Mouse (Mus musculus) lung, adult 2 months (tissue): Measurements from ENCODE around the gene 4930579F01Rik. TPM values are rescaled to one million over a fixed set of nuclear protein-coding genes. Genes with fewer than 3 reads are reported as not detected.

ENCODE experiments used
- DNase-seq: peaks from one replicate; pipeline ENCODE4 v3.0.0; 2022
- H3K4me1 ChIP-seq: fragments of 200-500 bp; 2 replicates; pipeline ENCODE4 v1.6.1; 2011; ENCODE audit warnings: low read length; ENCODE audit not compliant: control insufficient read depth, insufficient read depth
- H3K4me3 ChIP-seq: fragments of 200-500 bp; replicated peaks from 2 replicates; pipeline ENCODE3; 2011; ENCODE audit warnings: low read depth, mild to moderate bottlenecking, control low read depth, low read length; ENCODE audit errors: extremely low read depth
- CTCF ChIP-seq: fragments of 200-500 bp; IDR thresholded peaks from 2 replicates; pipeline ENCODE4 v1.5.1; 2011; ENCODE audit warnings: mild to moderate bottlenecking, low read length, control low read depth; ENCODE audit not compliant: insufficient read depth
- POLR2A ChIP-seq: fragments of 200-500 bp; IDR thresholded peaks from 2 replicates; pipeline ENCODE4 v1.6.1; 2011; ENCODE audit warnings: low read depth, mild to moderate bottlenecking, control low read depth, low read length, borderline replicate concordance; ENCODE audit errors: extremely low read depth
- WGBS: fragments of 180-500 bp; shearing (Covaris S2); methylation state at CpG from one replicate; pipeline ENCODE4 v1.1.7; 2018; 5-methylcytosine and 5-hydroxymethylcytosine counted together
- polyA plus RNA-seq: library from polyadenylated mRNA; depleted of rRNA; stranded (reverse); fragments of >200 nt; gene quantifications from 2 replicates; pipeline ENCODE4 v1.2.3, GENCODE M21; 2012

Gene 4930579F01Rik
- polyA plus RNA-seq, 1 experiment = not detected

DNA sequence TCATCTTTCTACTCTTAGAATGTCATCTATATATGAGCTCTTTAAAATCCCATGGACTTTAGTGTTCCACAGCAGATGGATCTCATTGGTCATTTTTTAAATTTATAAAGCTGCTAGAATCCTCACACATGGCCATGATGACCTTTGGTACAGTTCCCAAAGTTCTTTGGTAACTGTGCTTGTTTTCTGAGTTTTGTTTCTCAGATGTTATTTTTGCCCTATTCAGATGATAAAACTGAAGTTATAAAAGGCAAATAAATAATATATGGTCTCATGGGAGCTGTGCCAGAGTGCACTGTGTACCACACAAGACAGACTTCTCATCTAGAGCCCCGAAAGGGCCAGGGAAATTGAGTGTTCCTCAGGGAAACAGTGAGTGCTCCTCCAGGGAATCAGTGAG is 35.8 kb upstream of the 4930579F01Rik start:
- WGBS = 71% methylated on average over 1 of the region's 1 CpGs
- TF ChIP-seq POLR2A = no peak
- no peak for TF ChIP-seq CTCF
- H3K4me3 ChIP-seq = no peak overlapping the region
- H3K4me1 ChIP-seq = no peaks in the 10 kb centered on the region
- no peak for DNase-seq

DNA sequence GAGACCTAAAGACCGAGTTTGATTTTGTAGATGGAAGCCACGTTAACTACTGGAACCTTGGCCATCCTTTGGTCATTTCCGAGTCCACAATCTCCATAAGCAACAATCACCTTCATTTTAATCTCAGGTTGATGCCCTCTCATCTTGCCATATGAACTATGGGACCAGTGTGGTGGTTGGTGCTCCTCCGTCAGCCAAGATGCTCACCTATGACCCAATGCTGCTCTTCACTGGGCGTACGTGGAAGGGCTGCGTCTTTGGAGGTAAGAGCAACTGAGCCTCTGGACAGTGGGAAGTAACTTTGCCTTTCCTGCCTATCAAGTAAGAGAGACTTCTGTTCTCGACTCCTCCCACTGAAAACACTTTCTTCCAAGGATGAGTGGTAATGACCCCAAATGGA is 34.2 kb upstream of the 4930579F01Rik start:
- Histone ChIP-seq H3K4me1 (no peaks in the 10 kb centered on the region), H3K4me3 (no peak overlapping the region)
- TF ChIP-seq POLR2A (no peak), CTCF (no peak)
- DNase-seq = no peak
- 94% methylated on average over 8 of the region's 8 CpGs for WGBS

DNA sequence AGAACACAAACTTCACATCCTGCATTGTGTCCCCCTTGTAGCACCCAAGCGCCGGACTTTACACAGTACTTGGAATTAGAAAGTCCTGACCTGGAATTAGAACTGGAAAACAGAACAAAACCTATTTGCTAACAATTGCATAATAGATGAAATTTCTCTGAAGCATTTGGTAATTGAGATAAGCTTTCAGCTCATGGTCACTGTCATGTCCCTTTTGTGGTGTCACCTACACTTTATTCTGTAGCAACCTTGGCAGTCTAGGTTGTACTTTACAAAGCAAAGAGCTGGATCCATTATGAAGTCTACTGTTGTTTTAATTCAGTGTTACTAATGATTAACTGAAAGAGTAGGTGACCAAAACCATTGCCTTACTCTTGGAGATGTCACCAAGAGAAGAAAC is 33.5 kb upstream of the 4930579F01Rik start:
- WGBS = 81% methylated on average over 2 of the region's 2 CpGs
- TF ChIP-seq CTCF = no peak
- TF ChIP-seq POLR2A = no peak
- DNase-seq = no peak
- no peaks in the 10 kb centered on the region for H3K4me1 ChIP-seq
- no peak overlapping the region for H3K4me3 ChIP-seq

DNA sequence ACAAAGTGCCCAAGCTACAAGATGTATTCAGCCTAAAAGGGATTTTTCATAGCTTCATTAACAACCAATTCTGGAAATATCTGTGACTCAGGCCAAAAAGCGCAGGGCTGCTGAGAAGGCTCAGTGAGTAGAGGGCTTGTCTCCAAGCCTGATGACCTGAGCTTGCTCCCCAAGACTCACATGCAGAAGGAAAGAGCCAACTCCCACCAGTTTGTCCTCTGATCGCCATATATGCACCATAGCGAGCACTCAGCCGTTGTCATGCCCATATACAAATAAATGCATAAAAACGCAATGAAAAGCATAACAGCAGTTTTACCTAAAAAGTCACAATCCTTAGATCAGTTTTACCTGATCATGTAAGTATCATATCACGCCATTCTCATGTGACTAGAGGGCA is 32.9 kb upstream of the 4930579F01Rik start:
- TF ChIP-seq CTCF = no peak
- TF ChIP-seq POLR2A = no peak
- WGBS = 92% methylated on average over 6 of the region's 6 CpGs
- Histone ChIP-seq H3K4me1 (no peaks in the 10 kb centered on the region), H3K4me3 (no peak overlapping the region)
- no peak for DNase-seq

DNA sequence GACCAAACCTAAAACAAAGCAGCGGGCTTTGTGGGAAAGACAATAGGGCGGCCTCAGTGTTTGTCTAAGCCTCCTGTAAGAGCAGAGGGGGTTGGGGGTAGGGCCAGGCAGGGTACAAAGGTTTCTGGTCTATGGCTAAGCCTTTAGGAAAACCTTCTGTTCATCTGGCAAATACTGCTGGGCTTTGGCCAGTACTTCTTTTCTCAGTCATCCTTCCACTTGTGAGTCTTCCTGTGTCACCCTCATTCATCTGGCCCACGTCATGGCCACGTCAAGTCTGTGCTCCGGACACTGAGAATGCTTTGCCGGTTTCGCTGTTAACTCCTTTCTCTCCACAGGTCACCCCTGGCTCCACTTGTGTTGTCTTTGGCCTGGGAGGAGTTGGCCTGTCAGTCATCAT is 32.2 kb upstream of the 4930579F01Rik start:
- no peaks in the 10 kb centered on the region for H3K4me1 ChIP-seq
- 55% methylated on average over 7 of the region's 7 CpGs for WGBS
- no peak overlapping the region for H3K4me3 ChIP-seq
- no peak for DNase-seq
- no peak for TF ChIP-seq POLR2A
- TF ChIP-seq CTCF = no peak

DNA sequence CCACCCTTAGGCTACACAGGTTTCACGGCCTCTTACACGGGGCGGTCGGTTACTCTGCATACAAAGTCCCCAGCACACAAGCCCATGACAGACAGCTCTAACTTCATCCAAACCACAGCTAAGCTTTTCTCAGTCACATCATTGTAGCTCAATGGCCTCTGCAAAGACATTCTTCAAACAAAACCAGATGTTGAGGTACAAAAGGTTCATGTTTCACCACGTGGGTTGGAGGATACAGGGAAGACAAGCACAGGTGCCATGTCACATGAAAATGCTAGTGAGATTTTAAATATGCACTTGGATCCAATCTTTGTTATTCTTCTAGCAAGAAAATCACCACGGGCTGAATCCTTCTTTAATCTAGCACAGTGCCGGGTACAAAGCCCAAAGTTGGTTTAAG is 31.7 kb upstream of the 4930579F01Rik start:
- Histone ChIP-seq H3K4me3 (no peak overlapping the region), H3K4me1 (no peaks in the 10 kb centered on the region)
- TF ChIP-seq POLR2A (no peak), CTCF (no peak)
- WGBS = 71% methylated on average over 7 of the region's 7 CpGs
- DNase-seq = no peak

DNA sequence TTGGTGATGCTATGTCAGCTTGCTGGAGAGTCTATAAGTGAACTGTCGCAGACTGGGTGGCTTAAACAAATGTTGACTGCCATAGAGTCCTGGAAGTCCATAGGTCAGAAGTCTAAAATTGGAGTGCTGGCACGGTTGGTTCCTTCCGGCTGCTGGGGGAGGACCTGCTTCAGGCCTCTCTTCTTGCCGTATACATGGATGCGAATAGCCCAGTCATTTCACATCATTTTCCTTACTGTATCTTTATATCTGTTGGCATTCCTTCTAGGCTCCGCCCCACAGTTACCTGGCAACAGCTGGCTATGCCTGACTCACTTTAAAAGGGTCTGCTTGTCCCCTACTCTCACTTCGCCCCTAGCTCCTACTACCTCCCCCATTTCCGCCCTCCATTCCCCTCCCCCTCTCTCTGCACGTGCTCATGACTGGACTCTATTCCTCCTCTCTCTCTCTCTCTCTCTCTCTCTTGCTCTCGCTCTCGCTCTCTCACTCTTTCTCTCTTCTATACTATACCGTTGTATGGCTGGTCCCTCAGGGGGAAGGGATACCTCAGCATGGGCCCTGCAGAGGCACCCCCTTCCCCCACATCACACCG is 30.8 kb upstream of the 4930579F01Rik start:
- no peak overlapping the region for H3K4me3 ChIP-seq
- 83% methylated on average over 13 of the region's 13 CpGs for WGBS
- no peak for TF ChIP-seq CTCF
- no peak for TF ChIP-seq POLR2A
- no peaks in the 10 kb centered on the region for H3K4me1 ChIP-seq
- no peak for DNase-seq

DNA sequence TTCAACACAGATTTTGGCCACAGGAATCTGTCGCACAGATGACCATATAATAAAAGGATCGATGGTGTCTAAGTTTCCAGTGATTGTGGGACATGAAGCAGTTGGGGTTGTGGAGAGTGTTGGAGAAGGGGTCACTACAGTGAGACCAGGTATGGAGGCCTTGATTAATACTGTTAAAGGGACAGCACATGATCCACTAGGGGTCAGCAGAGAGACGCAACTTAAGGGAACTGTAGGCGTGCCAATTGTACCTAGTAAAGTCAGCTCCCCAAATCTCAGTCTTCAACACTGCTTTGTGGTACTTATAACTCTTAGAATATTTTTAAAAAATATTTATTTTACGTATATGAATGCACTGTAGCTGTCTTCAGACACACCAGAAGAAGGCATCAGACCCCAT is 29.3 kb upstream of the 4930579F01Rik start:
- DNase-seq = peak; percentile 29
- WGBS = 47% methylated on average over 5 of the region's 5 CpGs
- Histone ChIP-seq H3K4me3 (no peak overlapping the region), H3K4me1 (no peaks in the 10 kb centered on the region)
- no peak for TF ChIP-seq POLR2A
- TF ChIP-seq CTCF = peak; percentile 64

DNA sequence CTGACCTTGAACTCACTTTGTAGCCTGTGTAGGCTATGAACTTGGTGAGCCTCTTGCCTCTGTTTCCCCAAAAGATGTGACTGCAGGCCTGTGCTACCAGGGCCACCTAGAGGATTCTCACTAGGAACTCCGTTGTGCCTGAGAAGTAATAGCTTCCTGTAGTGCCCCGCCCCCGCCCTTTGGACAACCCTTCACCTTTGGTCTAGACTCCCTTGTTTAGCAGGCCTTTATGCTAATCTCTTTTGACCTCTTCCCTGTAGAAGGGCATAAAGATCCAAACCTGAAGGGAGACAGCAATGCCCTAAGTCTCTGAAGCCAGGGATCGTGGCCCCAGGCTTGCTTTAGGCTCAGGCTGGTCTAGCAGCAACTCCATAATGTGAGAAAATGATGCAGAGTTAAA is 28.9 kb upstream of the 4930579F01Rik start:
- DNase-seq = no peak
- TF ChIP-seq CTCF (no peak), POLR2A (no peak)
- Histone ChIP-seq H3K4me3 (no peak overlapping the region), H3K4me1 (no peaks in the 10 kb centered on the region)
- WGBS = 62% methylated on average over 4 of the region's 4 CpGs

DNA sequence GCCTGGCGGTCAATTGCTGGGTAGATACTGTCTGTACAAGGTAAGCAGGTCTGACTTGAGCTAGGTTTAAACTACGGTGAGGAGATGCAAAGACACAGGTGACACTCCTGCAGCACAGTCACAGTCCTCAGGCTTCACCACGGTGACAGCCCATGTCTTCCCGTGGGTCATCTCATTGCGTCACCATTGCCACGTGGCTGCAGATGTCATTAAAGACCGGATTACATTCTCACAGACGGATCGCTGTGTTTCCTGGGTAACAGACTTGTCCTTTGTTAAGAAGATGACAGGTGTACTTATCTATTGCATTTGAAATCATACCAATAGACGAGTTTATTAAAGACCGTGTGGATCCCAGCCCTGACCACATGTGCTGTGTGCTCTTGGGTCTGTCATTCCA is 27.5 kb upstream of the 4930579F01Rik start:
- H3K4me1 ChIP-seq = no peaks in the 10 kb centered on the region
- whole genome bisulfite sequencing = 80% methylated on average over 11 of the region's 11 CpGs

More for the DNA sequence above, 27.5 kb upstream of the 4930579F01Rik start:
- TF ChIP-seq POLR2A (no peak), CTCF (no peak)
- no peak overlapping the region for H3K4me3 ChIP-seq
- DNase-seq = no peak
